Mouse (Mus musculus) forebrain, embryonic 10.5 days (tissue): Measurements from ENCODE around the gene Mfap4. TPM values are rescaled to one million over a fixed set of nuclear protein-coding genes. Genes with fewer than 3 reads are reported as not detected.

Experiments used
- DNase-seq: peaks from one replicate; pipeline ENCODE4 v3.0.0-alpha.2; 2017; ENCODE audit warnings: low spot score; ENCODE audit errors: extremely low spot score
- H3K27ac ChIP-seq: fragments of 300-500 bp; sonication (generic); 2 replicates; pipeline ENCODE4 v1.5.1; 2016; ENCODE audit warnings: mild to moderate bottlenecking
- H3K27me3 ChIP-seq: fragments of 300-500 bp; sonication (generic); 2 replicates; pipeline ENCODE4 v1.6.1; 2016; ENCODE audit warnings: mild to moderate bottlenecking; ENCODE audit not compliant: poor library complexity, severe bottlenecking
- H3K36me3 ChIP-seq: fragments of 300-500 bp; sonication (generic); replicated peaks from 2 replicates; pipeline ENCODE4 v1.6.1; 2016; ENCODE audit warnings: mild to moderate bottlenecking, moderate library complexity
- H3K4me1 ChIP-seq: fragments of 300-500 bp; sonication (generic); 2 replicates; pipeline ENCODE4 v1.6.1; 2016
- H3K4me3 ChIP-seq: fragments of 300-500 bp; sonication (generic); 2 replicates; pipeline ENCODE4 v1.5.1; 2016; ENCODE audit warnings: mild to moderate bottlenecking, moderate library complexity
- H3K9me3 ChIP-seq: fragments of 300-500 bp; sonication (generic); 2 replicates; pipeline ENCODE4 v1.6.1; 2016; ENCODE audit warnings: mild to moderate bottlenecking, moderate library complexity
- WGBS: fragments of 180-500 bp; shearing (Covaris S2); methylation state at CpG from one replicate; pipeline ENCODE4 v1.1.7; 2016; 5-methylcytosine and 5-hydroxymethylcytosine counted together
- polyA plus RNA-seq: library from polyadenylated mRNA; unstranded; fragments of >200 nt; fragmentation: Nextera tagmentation; extraction: Ambion mirVana; gene quantifications from 2 replicates; pipeline ENCODE4 v1.2.1, GENCODE M21; 2016

Gene Mfap4
- polyA plus RNA-seq, 1 experiment from 2014 or later: 50.9 TPM

GRCm38 (mm10) chr11:61486458-61487219, 1.4 kb downstream of the Mfap4 start:
- H3K9me3 ChIP-seq: no peaks in the 10 kb centered on the region
- WGBS: 93% methylated on average over 14 of the region's 14 CpGs
- H3K27me3 ChIP-seq: no peaks in the 10 kb centered on the region
- peaks cover 71% of the 10 kb centered on the region for H3K4me1 ChIP-seq
- H3K36me3 ChIP-seq: peaks cover 53% of the 10 kb centered on the region
- H3K27ac ChIP-seq: peak overlapping the region; percentile 86
- H3K4me3 ChIP-seq: peak overlapping the region; percentile 43
- no peak for DNase-seq

GRCm38 (mm10) chr11:61487401-61487800, 2.2 kb downstream of the Mfap4 start:
- Histone ChIP-seq H3K4me3 (no peak overlapping the region), H3K36me3 (peaks cover 61% of the 10 kb centered on the region), H3K27me3 (no peaks in the 10 kb centered on the region), H3K9me3 (no peaks in the 10 kb centered on the region), H3K27ac (no peak overlapping the region), H3K4me1 (peaks cover 68% of the 10 kb centered on the region)
- 94% methylated on average over 2 of the region's 2 CpGs for WGBS
- DNase-seq: no peak

DNA sequence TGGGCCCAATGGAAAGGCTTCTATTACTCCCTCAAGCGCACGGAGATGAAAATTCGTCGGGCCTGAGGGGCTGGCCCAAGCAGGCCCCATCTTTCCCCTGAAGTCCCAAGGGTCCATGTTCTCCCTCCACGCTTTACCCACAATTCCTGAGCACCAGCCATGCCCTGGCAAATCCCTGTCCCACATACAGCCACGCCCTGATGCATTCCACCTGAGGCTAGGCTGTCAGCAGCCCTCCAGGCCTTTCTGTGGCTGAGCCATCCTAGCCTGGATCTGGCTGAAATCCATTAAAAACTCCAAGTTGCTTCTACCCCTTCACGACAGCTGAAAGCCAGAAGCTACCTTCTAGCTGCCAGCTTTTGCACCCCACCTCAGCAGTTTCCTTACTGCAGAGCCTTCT, 2.7 kb downstream of the Mfap4 start:
- DNase-seq: no peak
- WGBS: 85% methylated on average over 7 of the region's 7 CpGs
- H3K36me3 ChIP-seq: peaks cover 66% of the 10 kb centered on the region
- H3K27me3 ChIP-seq: no peaks in the 10 kb centered on the region
- peaks cover 72% of the 10 kb centered on the region for H3K4me1 ChIP-seq
- H3K4me3 ChIP-seq: no peak overlapping the region
- no peaks in the 10 kb centered on the region for H3K9me3 ChIP-seq
- no peak overlapping the region for H3K27ac ChIP-seq

DNA sequence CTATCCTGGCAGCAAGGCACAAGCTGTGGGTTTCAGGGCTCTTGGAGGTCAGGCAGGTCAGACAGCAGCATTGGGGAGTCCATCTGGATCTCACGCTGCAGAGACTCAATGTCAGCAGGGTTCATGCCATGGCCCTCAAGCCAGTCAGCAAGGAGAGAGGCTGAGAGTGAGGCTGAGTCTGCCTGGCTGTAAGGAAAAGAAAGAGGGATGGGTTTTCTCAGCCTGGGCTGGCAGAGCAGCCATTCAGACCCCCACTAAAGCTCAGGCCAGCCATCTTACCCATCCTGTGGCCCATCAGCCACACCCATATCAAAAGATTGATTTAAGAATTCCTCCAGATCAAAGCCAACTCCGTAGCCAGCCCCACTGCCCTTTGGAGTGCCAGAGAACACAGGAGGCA, 3.9 kb downstream of the Mfap4 start:
- H3K27ac ChIP-seq: no peak overlapping the region
- peaks cover 69% of the 10 kb centered on the region for H3K4me1 ChIP-seq
- H3K9me3 ChIP-seq: no peaks in the 10 kb centered on the region
- WGBS: 88% methylated on average over 2 of the region's 2 CpGs
- H3K4me3 ChIP-seq: no peak overlapping the region
- peaks cover 69% of the 10 kb centered on the region for H3K36me3 ChIP-seq
- no peaks in the 10 kb centered on the region for H3K27me3 ChIP-seq
- DNase-seq: no peak

DNA sequence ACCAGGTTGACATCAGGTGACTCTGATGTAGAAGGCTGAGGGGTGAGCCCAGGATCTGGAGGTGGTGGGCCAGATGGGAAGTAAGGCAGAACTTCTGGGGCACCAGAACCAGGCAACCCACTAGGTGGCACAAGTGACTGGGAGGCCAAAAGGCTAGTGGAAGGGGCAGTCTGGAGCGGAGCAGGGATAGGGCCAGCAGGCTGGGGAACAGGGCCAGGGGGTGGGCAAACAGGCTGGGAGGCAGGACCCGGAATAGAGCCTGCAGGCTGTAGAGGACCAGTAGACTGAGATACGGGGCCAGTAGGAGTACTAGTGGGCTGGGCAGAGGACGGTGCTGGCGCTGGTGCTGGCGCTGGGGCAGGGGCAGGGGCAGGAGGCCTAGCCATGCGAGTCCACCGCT, 4.6 kb downstream of the Mfap4 start:
- H3K27me3 ChIP-seq: no peaks in the 10 kb centered on the region
- H3K4me3 ChIP-seq: no peak overlapping the region
- DNase-seq: no peak
- H3K4me1 ChIP-seq: peaks cover 63% of the 10 kb centered on the region
- WGBS: 93% methylated on average over 8 of the region's 8 CpGs
- peak overlapping the region; percentile 44; the same call in 1 of the 2 replicates for H3K27ac ChIP-seq
- H3K9me3 ChIP-seq: no peaks in the 10 kb centered on the region
- peaks cover 69% of the 10 kb centered on the region for H3K36me3 ChIP-seq

DNA sequence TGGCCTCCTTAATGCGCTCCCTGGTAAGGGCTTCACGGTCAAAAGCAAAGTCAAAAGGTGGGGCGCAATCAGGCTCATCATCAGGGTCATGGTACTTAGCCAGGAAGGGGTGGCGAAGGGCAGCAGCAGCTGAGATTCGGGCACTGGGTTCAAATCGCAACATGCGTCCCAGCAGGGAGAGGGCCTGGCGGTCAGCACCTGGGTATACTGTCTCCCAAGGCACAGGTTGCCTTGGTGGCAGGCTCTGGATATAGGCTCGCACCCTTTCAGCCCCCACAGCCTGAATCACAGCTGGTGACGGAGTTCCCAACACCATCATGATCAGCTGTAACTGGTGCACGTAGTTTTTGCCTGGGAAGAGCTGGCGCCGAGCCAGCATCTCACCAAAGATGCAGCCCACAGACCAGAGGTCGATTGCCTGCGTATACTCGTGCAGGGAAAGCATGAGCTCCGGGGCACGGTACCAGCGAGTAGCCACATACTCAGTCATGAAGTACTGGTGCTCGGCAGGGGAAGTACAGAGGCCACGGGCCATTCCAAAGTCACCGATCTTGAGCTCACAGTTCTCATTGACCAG, 5.8 kb downstream of the Mfap4 start:
- Histone ChIP-seq H3K27me3 (no peaks in the 10 kb centered on the region), H3K4me3 (no peak overlapping the region), H3K27ac (no peak overlapping the region), H3K9me3 (no peaks in the 10 kb centered on the region), H3K4me1 (peaks cover 56% of the 10 kb centered on the region), H3K36me3 (peaks cover 69% of the 10 kb centered on the region)
- 97% methylated on average over 22 of the region's 22 CpGs for WGBS
- no peak for DNase-seq

DNA sequence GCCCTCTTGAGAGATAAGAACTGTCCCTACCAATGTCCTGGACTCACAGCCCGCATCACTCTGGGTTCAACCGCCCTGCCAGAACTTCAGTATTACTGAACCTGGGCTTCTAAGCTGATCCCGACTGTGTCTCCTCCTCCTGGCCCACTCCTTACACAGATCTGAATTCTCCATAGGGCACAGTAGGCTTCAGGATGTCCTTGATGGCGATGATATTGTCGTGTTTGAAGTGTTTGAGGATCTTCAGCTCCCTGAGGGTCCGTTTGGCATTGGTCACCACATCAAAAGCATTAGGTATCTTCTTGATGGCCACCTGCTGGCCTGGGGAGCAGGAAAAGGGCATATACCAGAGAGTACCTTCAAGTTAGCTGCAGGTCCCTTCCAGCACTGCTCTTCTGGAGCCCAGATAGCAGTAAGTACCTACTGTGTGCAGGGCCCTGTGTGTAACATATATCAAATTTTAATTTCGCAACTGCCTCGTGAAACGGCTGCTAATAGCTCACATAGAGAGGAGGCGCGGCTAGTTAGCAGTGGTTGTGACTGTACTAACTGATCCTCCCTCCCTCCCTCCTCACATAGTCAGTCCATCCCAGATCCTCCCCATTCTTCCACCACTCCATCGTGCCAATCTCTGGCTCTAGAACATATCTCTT, 7.6 kb downstream of the Mfap4 start:
- Histone ChIP-seq H3K27me3 (no peaks in the 10 kb centered on the region), H3K27ac (peak overlapping the region; percentile 93), H3K9me3 (no peaks in the 10 kb centered on the region), H3K4me1 (peaks cover 38% of the 10 kb centered on the region), H3K36me3 (peaks cover 54% of the 10 kb centered on the region), H3K4me3 (peak overlapping the region; percentile 91)
- WGBS: 86% methylated on average over 12 of the region's 12 CpGs
- DNase-seq: no peak

DNA sequence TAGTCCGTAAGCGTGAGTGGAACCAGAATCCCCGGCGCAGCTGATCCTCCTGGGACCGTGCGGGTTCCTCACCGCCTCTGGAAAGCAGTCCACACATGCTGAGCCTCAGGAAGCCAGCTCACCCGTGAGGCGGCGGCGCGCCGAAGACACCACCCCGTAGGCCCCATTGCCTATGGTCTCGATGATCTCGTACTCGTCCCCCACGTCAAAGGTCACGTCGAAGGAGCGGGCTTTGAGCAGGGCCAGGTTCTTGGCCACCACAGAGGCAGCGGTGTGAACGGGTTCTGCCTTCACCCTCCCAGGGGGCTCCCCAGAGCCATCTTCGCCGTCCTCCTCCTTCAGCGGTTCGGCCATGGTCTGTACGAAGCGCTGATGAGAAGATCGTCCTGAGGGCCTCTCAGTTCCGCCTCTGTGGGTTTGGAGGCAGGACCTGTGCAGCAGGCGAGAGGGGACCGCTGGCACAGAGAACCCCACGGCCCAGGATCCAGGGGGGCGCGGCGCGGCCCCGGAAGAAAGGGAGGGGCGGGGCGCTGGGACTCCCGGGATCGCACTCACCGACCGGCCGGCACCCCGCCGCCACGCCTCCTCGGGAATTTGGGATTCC, 8.4 kb downstream of the Mfap4 start:
- H3K36me3 ChIP-seq: peaks cover 46% of the 10 kb centered on the region
- H3K4me3 ChIP-seq: peak overlapping the region; percentile 91
- 2% methylated on average over 50 of the region's 50 CpGs for WGBS
- peak overlapping the region; percentile 93 for H3K27ac ChIP-seq
- H3K27me3 ChIP-seq: no peaks in the 10 kb centered on the region
- H3K4me1 ChIP-seq: peaks cover 38% of the 10 kb centered on the region
- DNase-seq: no peak
- no peaks in the 10 kb centered on the region for H3K9me3 ChIP-seq

DNA sequence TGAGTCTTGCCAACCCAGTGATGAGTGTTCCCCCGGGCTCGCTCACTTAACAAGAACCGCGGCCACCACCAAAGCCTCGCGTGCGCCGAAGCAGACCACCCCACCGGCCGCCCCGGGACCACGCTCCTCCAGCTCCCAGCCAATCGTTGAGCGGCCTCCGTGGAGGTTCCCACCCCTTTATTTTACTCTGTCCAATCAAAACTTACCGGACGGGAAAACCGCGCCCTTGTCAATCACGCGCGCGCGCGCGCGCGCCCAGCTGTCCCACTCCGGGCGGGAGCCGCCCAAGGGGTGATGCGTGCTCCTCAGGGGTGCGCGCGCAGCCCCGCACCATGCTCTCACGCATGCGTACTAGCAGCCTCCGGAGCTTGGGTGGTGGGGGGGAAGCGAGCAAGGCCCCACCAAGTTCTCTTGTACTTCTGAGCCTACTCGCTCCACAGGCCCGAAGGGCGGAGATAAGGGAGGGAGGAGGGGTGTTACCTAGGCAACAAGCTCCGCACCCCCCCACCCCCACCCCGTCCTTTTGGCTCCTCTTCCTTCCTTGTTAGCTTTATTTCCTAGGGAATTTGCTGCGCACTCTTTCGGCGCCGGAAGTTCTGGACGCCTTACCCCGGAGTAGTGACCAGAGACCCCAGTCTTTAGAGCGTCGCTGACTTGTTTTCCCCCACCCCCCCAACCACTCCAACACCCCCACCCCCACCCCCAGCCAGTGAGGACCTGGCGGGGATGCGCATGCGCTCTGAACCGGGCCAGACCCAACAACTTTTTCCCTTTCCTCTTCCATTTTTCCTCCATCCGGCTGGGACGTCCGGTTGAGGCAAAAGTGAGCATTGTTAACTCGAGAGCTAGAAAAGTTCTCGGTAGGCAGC, 9.1 kb downstream of the Mfap4 start, which contains the start of gene Mapk7:
Mapk7 (minus strand) TSS at position 278 of the 869 bp plus-strand sequence.
- WGBS: under 1% methylated on average over 62 of the region's 62 CpGs
- peaks cover 39% of the 10 kb centered on the region for H3K36me3 ChIP-seq
- H3K9me3 ChIP-seq: no peaks in the 10 kb centered on the region
- H3K27ac ChIP-seq: peak within 1 kb of the TSS; percentile 93
- peak; percentile 100 for DNase-seq
- peaks cover 33% of the 10 kb centered on the region for H3K4me1 ChIP-seq
- peak within 1 kb of the TSS; percentile 91 for H3K4me3 ChIP-seq
- no peaks in the 10 kb centered on the region for H3K27me3 ChIP-seq

- no peak for DNase-seq
- H3K4me1 ChIP-seq: peaks cover 26% of the 10 kb centered on the region
- H3K27me3 ChIP-seq: no peaks in the 10 kb centered on the region
- 96% methylated on average over 2 of the region's 2 CpGs for WGBS
- peak overlapping the region; percentile 91; the same call in 1 of the 2 replicates for H3K4me3 ChIP-seq
- H3K36me3 ChIP-seq: peaks cover 27% of the 10 kb centered on the region
- no peaks in the 10 kb centered on the region for H3K9me3 ChIP-seq
- H3K27ac ChIP-seq: peak overlapping the region; percentile 93
Observed at GRCm38 (mm10) chr11:61495528-61495927, 10.3 kb downstream of the Mfap4 start.

- peaks cover 19% of the 10 kb centered on the region for H3K4me1 ChIP-seq
- no peaks in the 10 kb centered on the region for H3K9me3 ChIP-seq
- H3K36me3 ChIP-seq: peaks cover 7% of the 10 kb centered on the region
- H3K27ac ChIP-seq: no peak overlapping the region
- no peaks in the 10 kb centered on the region for H3K27me3 ChIP-seq
- 72% methylated on average over 1 of the region's 1 CpGs for WGBS
- H3K4me3 ChIP-seq: no peak overlapping the region
- DNase-seq: no peak
Observed at GRCm38 (mm10) chr11:61497490-61497889, 12.3 kb downstream of the Mfap4 start.
